Mouse (Mus musculus) lung, embryonic 16.5 days (tissue): ENCODE results near the gene Gnai3. TPM values are rescaled to one million over a fixed set of nuclear protein-coding genes. Genes with fewer than 3 reads are reported as not detected.

Experiments used
- ATAC-seq: fragments of 200-750 bp; cut with Nextera tagmentation; 2 replicates; pipeline ENCODE4 v1.8.0; 2017; ENCODE audit warnings: low read depth, mild to moderate bottlenecking, moderate library complexity
- H3K27ac ChIP-seq: fragments of 300-500 bp; sonication (generic); 2 replicates; pipeline ENCODE4 v1.5.1; 2014; ENCODE audit warnings: mild to moderate bottlenecking, control low read depth, low read length
- H3K27me3 ChIP-seq: fragments of 300-500 bp; sonication (generic); 2 replicates; pipeline ENCODE4 v1.6.1; 2014; ENCODE audit warnings: low read depth, low read length, mixed read lengths; ENCODE audit not compliant: control insufficient read depth, insufficient read depth
- H3K36me3 ChIP-seq: fragments of 300-500 bp; sonication (generic); 2 replicates; pipeline ENCODE4 v1.6.1; 2014; ENCODE audit warnings: low read length; ENCODE audit not compliant: control insufficient read depth, insufficient read depth
- H3K4me1 ChIP-seq: fragments of 300-500 bp; sonication (generic); replicated peaks from 2 replicates; pipeline ENCODE4 v1.6.1; 2014; ENCODE audit warnings: low read length, mixed read lengths; ENCODE audit not compliant: control insufficient read depth, insufficient read depth
- H3K4me2 ChIP-seq: fragments of 300-500 bp; sonication (generic); 2 replicates; pipeline ENCODE4 v1.6.1; 2014; ENCODE audit warnings: low read depth, low read length, control low read depth
- H3K4me3 ChIP-seq: fragments of 300-500 bp; sonication (generic); 2 replicates; pipeline ENCODE4 v1.5.1; 2014; ENCODE audit warnings: mild to moderate bottlenecking, low read length, control low read depth
- H3K9ac ChIP-seq: fragments of 300-500 bp; sonication (generic); 2 replicates; pipeline ENCODE4 v1.6.1; 2014; ENCODE audit warnings: low read length, control low read depth
- H3K9me3 ChIP-seq: fragments of 300-500 bp; sonication (generic); 2 replicates; pipeline ENCODE4 v1.6.1; 2016; ENCODE audit warnings: low read length; ENCODE audit not compliant: control insufficient read depth
- WGBS: fragments of 180-500 bp; shearing (Covaris S2); extraction: QIAGEN DNeasy Blood & Tissue Kit; methylation state at CpG from one replicate; pipeline ENCODE4 v1.1.7; 2014; 5-methylcytosine and 5-hydroxymethylcytosine counted together
- polyA plus RNA-seq: library from polyadenylated mRNA; unstranded; fragments of >200 nt; fragmentation: Nextera tagmentation; extraction: Ambion mirVana; gene quantifications from 2 replicates; pipeline ENCODE4 v1.2.1, GENCODE M21; 2015

Gnai3 gene
- polyA plus RNA-seq, 1 experiment from 2014 or later: 162 TPM

DNA sequence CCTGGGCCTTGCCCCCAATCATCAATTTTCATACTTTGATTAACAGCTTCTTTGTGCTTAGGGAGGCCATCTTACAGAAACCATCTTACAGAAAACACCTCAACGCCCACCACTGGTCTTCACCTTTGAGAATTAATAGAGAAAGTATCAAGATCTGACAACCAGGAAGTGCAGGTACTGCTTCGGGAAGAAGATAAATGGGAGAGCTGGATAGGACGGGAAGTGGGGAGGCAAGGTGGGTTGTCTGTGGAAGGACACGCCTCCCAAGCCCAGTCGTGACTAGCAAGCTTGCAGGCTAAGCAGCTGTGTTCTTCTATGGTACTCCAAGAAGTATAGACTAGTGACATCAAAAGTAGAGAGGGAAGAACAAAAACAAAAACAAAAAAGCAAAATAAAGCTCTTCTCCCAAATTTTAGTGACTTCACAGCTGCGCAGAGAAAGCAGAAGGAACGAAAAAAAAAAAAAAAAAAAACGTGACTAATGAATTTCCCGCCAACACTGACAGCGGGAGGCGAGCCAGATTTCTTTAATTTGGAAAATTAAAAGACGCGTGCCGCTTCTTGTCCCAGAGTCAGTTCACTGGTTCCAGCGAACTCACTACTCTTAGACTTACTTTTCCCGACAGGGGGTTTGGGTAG lies 39.6 kb upstream of the Gnai3 start:
- 3% methylated on average over 16 of the region's 16 CpGs for WGBS
- no peak for ATAC-seq
- peak overlapping the region; percentile 94 for H3K4me2 ChIP-seq

DNA sequence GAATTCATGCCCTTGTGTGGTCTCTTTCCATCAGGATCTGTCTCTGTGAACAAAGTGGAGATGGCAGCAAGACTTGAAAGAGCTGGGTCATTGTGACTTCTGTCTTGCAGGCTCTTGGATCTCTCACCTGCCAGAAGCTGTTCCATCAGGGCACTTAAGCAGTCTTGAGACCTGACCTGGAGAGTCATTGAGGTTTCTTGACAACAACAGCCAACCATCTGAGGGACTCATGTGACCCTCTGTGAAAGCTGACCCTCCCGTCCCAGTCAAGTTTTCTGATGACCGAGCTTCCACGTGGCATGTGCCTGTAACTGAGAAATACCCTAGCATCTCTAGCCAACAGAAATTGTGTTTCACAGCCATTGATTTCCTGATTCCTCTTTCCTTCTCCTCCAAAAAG lies 38.8 kb upstream of the Gnai3 start:
- Histone ChIP-seq H3K27me3 (0 out of 2 replicates have a peak, but pooled peaks cover 3% of the 10 kb centered on the region), H3K9ac (no peak overlapping the region), H3K36me3 (no peaks in the 10 kb centered on the region), H3K27ac (no peak overlapping the region), H3K4me1 (peaks cover 12% of the 10 kb centered on the region), H3K4me2 (no peak overlapping the region), H3K9me3 (no peaks in the 10 kb centered on the region), H3K4me3 (no peak overlapping the region)
- WGBS: 57% methylated on average over 3 of the region's 3 CpGs
- ATAC-seq: no peak

More for the DNA sequence above, 39.6 kb upstream of the Gnai3 start:
- peaks cover 16% of the 10 kb centered on the region for H3K4me1 ChIP-seq
- no peaks in the 10 kb centered on the region for H3K9me3 ChIP-seq
- H3K27me3 ChIP-seq: 0 out of 2 replicates have a peak, but pooled peaks cover 3% of the 10 kb centered on the region
- H3K27ac ChIP-seq: no peak overlapping the region
- peak overlapping the region; percentile 55 for H3K4me3 ChIP-seq
- peak overlapping the region; percentile 71; the same call in 1 of the 2 replicates for H3K9ac ChIP-seq
- no peaks in the 10 kb centered on the region for H3K36me3 ChIP-seq

DNA sequence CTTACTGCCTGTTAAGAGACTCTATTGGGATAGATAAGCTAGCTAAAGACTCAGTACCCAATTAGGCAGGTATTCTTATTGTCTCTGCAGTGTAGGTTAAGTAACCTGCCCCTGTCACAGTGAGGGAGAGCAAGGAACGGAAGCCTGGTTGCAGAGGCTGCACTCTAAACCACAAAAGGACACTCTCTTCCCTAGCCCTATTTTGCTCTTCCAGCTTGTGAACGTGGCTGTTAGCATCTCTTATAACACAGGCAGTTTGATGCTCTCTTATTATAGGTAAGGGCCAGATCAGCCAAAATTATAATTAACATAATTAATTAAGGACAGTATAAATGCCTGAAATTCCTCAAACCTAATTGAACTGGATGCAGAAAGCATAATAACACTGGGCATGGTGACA lies 34.6 kb upstream of the Gnai3 start:
- H3K36me3 ChIP-seq: no peaks in the 10 kb centered on the region
- H3K4me2 ChIP-seq: no peak overlapping the region
- no peak overlapping the region for H3K9ac ChIP-seq
- 36% methylated on average over 2 of the region's 2 CpGs for WGBS
- H3K27ac ChIP-seq: no peak overlapping the region
- H3K27me3 ChIP-seq: no peaks in the 10 kb centered on the region
- no peak overlapping the region for H3K4me3 ChIP-seq
- peaks cover 6% of the 10 kb centered on the region for H3K4me1 ChIP-seq
- no peak for ATAC-seq
- H3K9me3 ChIP-seq: no peaks in the 10 kb centered on the region

DNA sequence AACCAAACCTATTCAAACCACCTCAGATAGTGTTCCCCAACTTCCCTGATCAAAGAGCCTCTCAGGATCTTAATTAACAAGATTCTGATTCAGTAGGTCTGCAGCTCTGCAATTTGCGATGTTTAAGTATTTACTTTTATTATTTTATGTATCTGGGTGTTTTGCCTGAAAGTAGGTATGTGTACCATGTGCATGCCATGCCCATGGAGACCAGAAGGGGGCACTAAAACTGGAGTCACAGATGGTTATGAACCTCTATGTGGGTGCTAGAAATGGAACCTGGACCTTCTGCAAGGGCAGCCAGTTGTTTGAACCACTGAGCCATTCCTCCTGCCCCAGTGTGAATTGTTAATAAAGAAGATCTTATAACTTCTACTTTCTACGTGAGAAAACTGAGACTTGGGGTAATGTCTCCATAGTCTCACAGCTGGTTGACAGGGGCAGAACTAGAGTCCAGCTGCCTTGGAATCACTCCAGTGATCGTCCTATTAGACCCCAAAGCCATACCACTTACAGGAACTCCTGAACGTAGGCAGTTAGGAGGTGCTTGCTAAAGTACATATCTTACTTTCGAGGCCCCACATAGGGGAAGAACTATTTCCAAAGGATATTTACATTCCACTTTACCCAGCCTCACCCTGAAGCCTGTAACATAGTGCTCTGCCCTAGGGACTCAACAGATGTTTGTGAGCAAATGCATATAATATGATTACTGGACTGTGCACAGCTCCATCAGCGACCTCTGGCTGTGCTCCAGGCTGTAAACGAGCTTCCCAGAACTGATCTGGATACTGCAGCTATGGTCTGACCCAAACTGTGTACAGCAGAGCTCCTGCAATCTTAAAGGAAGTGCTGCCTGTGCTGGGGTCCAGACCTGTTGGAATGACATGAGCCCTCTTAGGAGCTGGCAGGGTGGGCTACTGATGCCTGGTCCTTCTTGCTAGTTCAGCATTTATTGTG lies 33.1 kb upstream of the Gnai3 start:
- Histone ChIP-seq H3K4me2 (no peak overlapping the region), H3K4me1 (peaks cover 6% of the 10 kb centered on the region), H3K27ac (0 out of 2 replicates have a peak overlapping the region, but pooled peaks have one; percentile 19), H3K9ac (no peak overlapping the region), H3K9me3 (no peaks in the 10 kb centered on the region), H3K4me3 (no peak overlapping the region), H3K36me3 (no peaks in the 10 kb centered on the region), H3K27me3 (no peaks in the 10 kb centered on the region)
- WGBS: 43% methylated on average over 7 of the region's 7 CpGs
- ATAC-seq: peak; percentile 92

DNA sequence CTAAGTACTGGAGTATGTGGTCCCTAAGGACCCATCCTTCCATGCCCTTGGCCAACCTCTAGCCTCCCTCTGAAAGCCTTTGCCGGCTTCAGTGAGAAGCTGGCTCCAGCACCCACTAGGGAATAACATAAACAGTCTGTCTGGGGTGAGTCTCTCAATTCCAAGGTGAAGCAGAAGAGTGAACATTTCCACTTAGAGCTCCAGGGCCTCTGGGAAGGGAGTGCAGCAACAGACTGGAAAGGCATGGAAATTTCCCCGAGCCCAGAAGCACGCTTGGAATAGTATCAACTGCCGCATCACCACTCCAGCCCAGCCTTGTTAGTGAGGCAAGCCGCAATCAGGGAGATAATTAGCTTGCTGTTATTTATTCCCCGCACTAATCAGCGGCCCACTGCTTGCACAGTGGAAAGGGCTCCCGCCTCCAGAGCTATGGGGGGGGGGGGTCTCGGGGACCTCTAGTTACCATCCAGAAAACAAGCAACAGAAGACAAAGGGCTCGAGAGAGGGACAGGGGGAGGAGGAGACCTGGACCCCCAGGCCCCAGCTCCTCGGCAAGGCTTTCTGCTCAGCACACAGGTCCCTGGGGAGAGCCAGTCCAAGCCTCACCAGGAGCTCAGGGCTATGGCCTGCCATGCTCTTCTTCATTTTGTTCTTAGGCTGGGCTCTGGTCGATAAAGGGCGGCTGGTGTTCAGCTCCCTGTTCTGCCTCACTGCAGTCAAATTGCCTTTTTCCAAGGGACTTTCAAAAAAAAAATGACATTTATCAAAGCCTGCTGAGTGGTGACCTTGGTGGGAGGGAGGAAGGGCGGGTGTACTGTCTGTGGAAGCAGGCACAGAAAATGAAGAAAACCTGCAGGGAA lies 29.0 kb upstream of the Gnai3 start:
- WGBS: 30% methylated on average over 14 of the region's 14 CpGs
- Histone ChIP-seq H3K36me3 (no peaks in the 10 kb centered on the region), H3K9me3 (no peaks in the 10 kb centered on the region), H3K27ac (no peak overlapping the region), H3K4me1 (peaks cover 6% of the 10 kb centered on the region), H3K9ac (no peak overlapping the region), H3K4me3 (no peak overlapping the region), H3K4me2 (no peak overlapping the region), H3K27me3 (no peaks in the 10 kb centered on the region)
- ATAC-seq: no peak

DNA sequence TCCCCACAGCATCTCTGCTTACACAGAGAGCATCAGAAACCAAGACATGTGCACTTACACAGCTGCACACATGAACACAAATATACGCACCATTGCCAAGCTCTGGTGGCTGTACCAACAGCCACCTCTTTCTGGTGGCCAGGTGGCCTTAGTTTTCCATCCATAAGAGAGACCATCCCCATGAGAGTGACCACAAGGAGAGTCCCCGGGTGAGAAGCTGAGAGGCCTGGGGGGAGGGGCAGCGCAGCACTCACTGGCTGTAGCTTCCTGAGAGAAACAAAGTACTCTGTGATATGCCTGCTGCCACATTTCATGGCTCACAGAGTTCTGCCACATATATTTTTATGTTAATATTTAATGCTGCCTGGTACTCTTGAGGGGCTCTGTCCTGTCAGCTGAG lies 23.3 kb upstream of the Gnai3 start:
- Histone ChIP-seq H3K27ac (no peak overlapping the region), H3K9ac (no peak overlapping the region), H3K4me3 (no peak overlapping the region), H3K27me3 (peaks cover 2% of the 10 kb centered on the region; the same call in 1 of the 2 replicates), H3K4me1 (peaks cover 3% of the 10 kb centered on the region; the same call in 1 of the 2 replicates), H3K4me2 (no peak overlapping the region), H3K9me3 (no peaks in the 10 kb centered on the region), H3K36me3 (no peaks in the 10 kb centered on the region)
- WGBS: 43% methylated on average over 3 of the region's 3 CpGs
- no peak for ATAC-seq

DNA sequence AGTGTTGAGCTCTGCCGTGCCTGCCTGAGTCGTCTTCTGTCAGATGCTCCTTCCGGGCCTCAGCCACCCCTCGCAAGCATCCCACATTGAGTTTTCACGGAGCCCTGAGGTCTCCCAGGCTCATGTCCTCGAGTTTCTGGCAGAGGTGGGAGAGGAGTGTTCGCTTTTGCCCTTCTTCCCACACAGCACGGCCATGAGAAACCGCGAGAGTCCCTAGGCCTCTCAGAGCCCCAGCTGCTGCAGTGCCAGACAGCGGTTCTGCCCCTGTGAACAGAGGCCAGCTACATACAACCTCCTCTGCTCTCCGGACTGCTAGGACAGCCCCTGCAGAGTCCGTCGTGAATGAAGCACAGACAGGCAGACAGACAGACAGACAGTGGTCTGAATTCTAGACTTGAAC lies 21.6 kb upstream of the Gnai3 start:
- Histone ChIP-seq H3K27me3 (peaks cover 2% of the 10 kb centered on the region), H3K27ac (no peak overlapping the region), H3K4me1 (peaks cover 3% of the 10 kb centered on the region; the same call in 1 of the 2 replicates), H3K4me3 (no peak overlapping the region), H3K4me2 (no peak overlapping the region), H3K9me3 (no peaks in the 10 kb centered on the region), H3K9ac (no peak overlapping the region), H3K36me3 (no peaks in the 10 kb centered on the region)
- 46% methylated on average over 14 of the region's 14 CpGs for WGBS
- ATAC-seq: no peak

DNA sequence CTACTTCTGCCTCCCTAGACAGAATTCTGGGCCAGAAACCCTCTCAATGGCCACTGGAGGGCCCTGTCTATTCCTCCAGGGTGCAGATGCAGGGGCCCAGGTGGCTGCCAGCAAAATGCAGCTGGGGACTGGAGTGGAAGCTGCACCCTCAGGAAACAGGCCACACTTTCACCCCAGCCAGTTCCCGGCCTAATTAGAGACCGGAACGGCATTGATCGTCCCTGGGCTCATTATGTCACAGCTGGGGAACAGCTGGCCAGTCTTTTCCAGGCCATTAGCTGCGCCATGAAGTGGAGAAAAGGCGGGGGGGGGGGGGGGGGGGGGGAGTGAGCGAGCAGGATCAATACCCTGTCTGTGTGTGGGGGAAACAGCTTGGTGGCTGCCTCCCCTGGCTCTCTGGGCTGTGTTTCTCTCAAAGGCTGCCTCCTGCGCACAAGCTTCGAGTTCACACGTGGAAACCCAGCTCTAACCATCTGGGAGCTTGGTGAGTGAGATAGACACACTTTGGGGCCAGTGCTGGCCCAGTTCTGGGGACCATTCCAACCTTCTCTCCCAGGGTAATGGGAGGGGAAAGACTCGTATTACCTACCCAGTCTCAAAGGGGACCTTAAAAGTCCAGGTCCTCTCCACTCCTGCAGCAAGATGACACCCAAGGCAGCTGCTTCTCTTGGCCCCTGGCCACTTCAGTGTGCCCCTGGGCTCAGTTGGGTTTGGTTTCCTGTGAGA lies 20.7 kb upstream of the Gnai3 start:
- Histone ChIP-seq H3K4me1 (peaks cover 3% of the 10 kb centered on the region; the same call in 1 of the 2 replicates), H3K36me3 (no peaks in the 10 kb centered on the region), H3K27ac (no peak overlapping the region), H3K4me3 (no peak overlapping the region), H3K9me3 (no peaks in the 10 kb centered on the region), H3K27me3 (peaks cover 2% of the 10 kb centered on the region), H3K9ac (no peak overlapping the region), H3K4me2 (no peak overlapping the region)
- WGBS: 28% methylated on average over 10 of the region's 11 CpGs
- ATAC-seq: peak; percentile 75
